Mouse (Mus musculus): ENCODE data around the gene Bach1. TPM values are rescaled to one million over a fixed set of nuclear protein-coding genes. Genes with fewer than 3 reads are reported as not detected.

Gene Bach1
- total and polyA plus RNA-seq, 3 experiments, result 11.4 to 20.9 (median 13.4) TPM

DNA sequence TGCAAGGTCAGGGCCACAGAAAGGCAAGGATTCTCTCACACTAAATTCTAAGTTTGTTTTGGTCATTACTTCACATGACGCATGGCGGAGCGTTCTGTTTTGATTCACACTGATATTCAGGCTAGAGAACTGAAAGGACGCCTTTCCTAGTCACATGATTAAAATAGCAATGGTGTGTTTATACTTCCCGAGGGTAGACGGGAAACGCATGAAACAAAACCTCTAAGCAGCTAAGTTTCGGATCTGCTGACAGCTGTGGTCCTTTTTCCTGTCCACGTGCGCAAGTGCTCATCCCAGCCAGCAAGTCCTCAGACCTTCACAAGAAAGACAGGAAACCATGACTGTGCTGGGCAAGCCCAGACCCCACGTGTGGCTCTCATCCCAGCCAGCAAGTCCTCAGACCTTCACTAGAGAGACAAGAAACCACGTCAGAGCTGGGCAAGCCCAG lies 37.7 kb upstream of the Bach1 start (continued):
- TF ChIP-seq RCOR1 (conservative IDR thresholded peaks at IDR 0.05; ENCODE audit: low read depth, low read length), result no peak; the same call in 1 of the 2 replicates
- TF ChIP-seq HCFC1 (IDR thresholded peaks at IDR 0.05; ENCODE audit: low read depth, low read length), result peak; percentile 45; the same call in 1 of the 2 replicates
- 0 out of 2 replicates have a peak, but pooled peaks have one; percentile 54 for TF ChIP-seq MAZ (IDR thresholded peaks at IDR 0.05; ENCODE audit: low read depth, low read length)
- TF ChIP-seq TCF12 (IDR thresholded peaks at IDR 0.05; ENCODE audit: low read depth, low read length), result peak; percentile 86
- peak; percentile 88 for TF ChIP-seq IRF4 (IDR thresholded peaks at IDR 0.05; ENCODE audit: low read depth, low read length)
- TF ChIP-seq BHLHE40 (IDR thresholded peaks at IDR 0.05; ENCODE audit: low read depth, low read length), result peak; percentile 99
- TF ChIP-seq ZC3H11A (IDR thresholded peaks at IDR 0.05; ENCODE audit: low read depth, low read length), result no peak
- no peak for TF ChIP-seq NELFE (IDR thresholded peaks at IDR 0.05; ENCODE audit: low read depth, low read length)
- TF ChIP-seq E2F4 (IDR thresholded peaks at IDR 0.05; ENCODE audit: insufficient replicate concordance, low read depth, low read length), result no peak
- TF ChIP-seq GABPA (IDR thresholded peaks at IDR 0.05; ENCODE audit: insufficient replicate concordance, low read depth, low read length), result no peak
- TF ChIP-seq SIN3A (IDR thresholded peaks at IDR 0.05; ENCODE audit: low read length), result peak; percentile 84
- peak; percentile 79 for TF ChIP-seq MAFK (IDR thresholded peaks at IDR 0.05; ENCODE audit: insufficient replicate concordance, low read length)

DNA sequence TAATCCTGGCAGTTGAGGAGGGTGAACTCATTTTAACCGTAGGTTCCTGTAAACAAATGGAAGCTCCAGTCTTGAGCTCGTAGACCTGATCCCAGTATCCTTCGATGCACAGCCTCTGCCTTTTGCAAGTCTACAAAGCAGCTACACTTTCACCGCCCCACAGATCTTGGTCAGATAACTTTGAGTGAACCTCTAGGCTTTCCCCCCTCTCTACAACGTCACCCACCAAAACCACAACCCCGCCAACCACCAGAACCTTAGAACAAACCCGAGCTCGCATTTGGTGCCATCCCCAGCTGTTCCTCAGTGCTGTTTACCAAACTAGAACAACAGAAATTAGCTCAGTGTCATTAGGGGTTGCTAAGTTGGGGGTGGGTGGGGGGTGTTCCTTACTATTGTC lies 37.1 kb upstream of the Bach1 start:
- in situ Hi-C loops (cut with MboI; ENCODE audit: low pct_ligation_motif_present, low pct_unique_long_range_greater_than_20kb, low sequenced_read_pairs), result no loop called here
- H3K4me3 ChIP-seq (replicated peaks in 1 of 3; ENCODE audit: low read depth in 2 of 3, low read length in 2 of 3, poor library complexity in 1 of 3), result peak overlapping the region in 1 of 3 experiments; percentile 26
- peak overlapping the region; percentile 12; the same call in 1 of the 2 replicates for H3K27ac ChIP-seq (ENCODE audit: insufficient read depth, low read depth)
- H3K4me1 ChIP-seq (ENCODE audit: control insufficient read depth in 1 of 2, insufficient read depth in 2 of 2), result peaks cover 18 to 63% of the 10 kb centered on the region in 2 experiments
- DNase-seq (ENCODE audit: extremely low read depth), result peak; percentile 41
- H3K27me3 ChIP-seq (replicated peaks), result no peaks in the 10 kb centered on the region
- H3K79me2 ChIP-seq (replicated peaks; ENCODE audit: control insufficient read depth, extremely low read depth, insufficient read depth, poor library complexity, severe bottlenecking), result no peaks in the 10 kb centered on the region
- dilution Hi-C loops (cut with MboI; ENCODE audit: extremely low pct_ligation_motif_present, extremely low pct_unique_long_range_greater_than_20kb, low sequenced_read_pairs), result no loop called here
- no peaks in the 10 kb centered on the region for H3K36me3 ChIP-seq (replicated peaks in 1 of 2; ENCODE audit: control insufficient read depth in 1 of 2, insufficient read depth in 1 of 2, low read length in 1 of 2)
- H3K4me2 ChIP-seq (ENCODE audit: insufficient read depth, low read depth, poor library complexity, severe bottlenecking), result peak overlapping the region; percentile 85
- H3K9ac ChIP-seq (ENCODE audit: insufficient read depth, low read depth), result peak overlapping the region; percentile 42
- TF ChIP-seq CHD2 (IDR thresholded peaks at IDR 0.05; ENCODE audit: low read length), result peak; percentile 47; the same call in 1 of the 2 replicates
- 0 out of 2 replicates have a peak, but pooled peaks have one; percentile 49 for TF ChIP-seq E2F4 (IDR thresholded peaks at IDR 0.05; ENCODE audit: insufficient replicate concordance, low read depth, low read length)
- TF ChIP-seq MAFK (IDR thresholded peaks at IDR 0.05; ENCODE audit: insufficient replicate concordance, low read length), result 0 out of 2 replicates have a peak, but pooled peaks have one; percentile 15
- TF ChIP-seq BHLHE40 (IDR thresholded peaks at IDR 0.05; ENCODE audit: low read depth, low read length), result peak; percentile 41; the same call in 1 of the 2 replicates
- 0 out of 2 replicates have a peak, but pooled peaks have one; percentile 25 for TF ChIP-seq TCF12 (IDR thresholded peaks at IDR 0.05; ENCODE audit: low read depth, low read length)
- 0 out of 2 replicates have a peak, but pooled peaks have one; percentile 50 for TF ChIP-seq MYC (IDR thresholded peaks at IDR 0.05; ENCODE audit: low read depth, low read length)
- peak; percentile 62 for TF ChIP-seq ETS1 (conservative IDR thresholded peaks at IDR 0.05; ENCODE audit: low read depth, low read length)
- no peak for TF ChIP-seq CHD1 (IDR thresholded peaks at IDR 0.05; ENCODE audit: low read depth, low read length)
- TF ChIP-seq MXI1 (IDR thresholded peaks at IDR 0.05; ENCODE audit: low read depth, low read length), result no peak
- TF ChIP-seq IRF4 (IDR thresholded peaks at IDR 0.05; ENCODE audit: low read depth, low read length), result 0 out of 2 replicates have a peak, but pooled peaks have one; percentile 11
- peak; percentile 70 for TF ChIP-seq RCOR1 (conservative IDR thresholded peaks at IDR 0.05; ENCODE audit: low read depth, low read length)
- no peak for TF ChIP-seq MAZ (IDR thresholded peaks at IDR 0.05; ENCODE audit: low read depth, low read length)
- TF ChIP-seq UBTF (IDR thresholded peaks at IDR 0.05; ENCODE audit: low read depth, low read length), result no peak
- no peak for TF ChIP-seq USF2 (conservative IDR thresholded peaks at IDR 0.05; ENCODE audit: low read depth, low read length)
- TF ChIP-seq SIN3A (IDR thresholded peaks at IDR 0.05; ENCODE audit: low read length), result 0 out of 2 replicates have a peak, but pooled peaks have one; percentile 15
- H3K9me3 ChIP-seq (replicated peaks; ENCODE audit: low read length), result no peaks in the 10 kb centered on the region

All from CH12.LX (cell line).